Mouse (Mus musculus) heart, postnatal 0 days (tissue): ENCODE measurements around the gene Htr7. TPM values are rescaled to one million over a fixed set of nuclear protein-coding genes. Genes with fewer than 3 reads are reported as not detected.

ENCODE experiments used
- ATAC-seq: fragments of 200-750 bp; cut with Nextera tagmentation; 2 replicates; pipeline ENCODE4 v1.8.0; 2017; ENCODE audit warnings: low read depth, moderate number of reproducible peaks, moderate library complexity; ENCODE audit not compliant: insufficient read depth
- DNase-seq: peaks from one replicate; pipeline ENCODE4 v3.0.0-alpha.2; 2016; ENCODE audit warnings: low spot score
- H3K27ac ChIP-seq: fragments of 300-500 bp; sonication (generic); 2 replicates; pipeline ENCODE4 v1.5.1; 2014; ENCODE audit warnings: low read depth, mild to moderate bottlenecking
- H3K27me3 ChIP-seq: fragments of 300-500 bp; sonication (generic); 2 replicates; pipeline ENCODE4 v1.6.1; 2014; ENCODE audit warnings: low read length, mixed read lengths; ENCODE audit not compliant: control insufficient read depth, insufficient read depth
- H3K36me3 ChIP-seq: fragments of 300-500 bp; sonication (generic); replicated peaks from 2 replicates; pipeline ENCODE4 v1.6.1; 2014; ENCODE audit warnings: low read length, mixed read lengths; ENCODE audit not compliant: control insufficient read depth, insufficient read depth
- H3K4me1 ChIP-seq: fragments of 300-500 bp; sonication (generic); 2 replicates; pipeline ENCODE4 v1.6.1; 2014; ENCODE audit warnings: antibody characterized with exemption; ENCODE audit not compliant: control insufficient read depth, insufficient read depth
- H3K4me2 ChIP-seq: fragments of 300-500 bp; sonication (generic); 2 replicates; pipeline ENCODE4 v1.6.1; 2014; ENCODE audit warnings: low read depth, mild to moderate bottlenecking, low read length, moderate library complexity
- H3K4me3 ChIP-seq: fragments of 300-500 bp; sonication (generic); 2 replicates; pipeline ENCODE4 v1.5.1; 2014; ENCODE audit warnings: low read depth, low read length
- H3K9ac ChIP-seq: fragments of 300-500 bp; sonication (generic); replicated peaks from 2 replicates; pipeline ENCODE4 v1.6.1; 2014; ENCODE audit warnings: low read depth, low read length, mixed read lengths
- H3K9me3 ChIP-seq: fragments of 300-500 bp; sonication (generic); replicated peaks from 2 replicates; pipeline ENCODE4 v1.6.1; 2016; ENCODE audit warnings: low read length; ENCODE audit not compliant: control insufficient read depth
- CTCF ChIP-seq: IDR thresholded peaks from 2 replicates; pipeline ENCODE4 v1.5.1; 2016; ENCODE audit warnings: antibody characterized with exemption, control low read depth, low read depth
- EP300 ChIP-seq: IDR thresholded peaks from 2 replicates; pipeline ENCODE4 v1.6.1; 2016; ENCODE audit warnings: antibody characterized with exemption, low read depth
- WGBS: fragments of 180-500 bp; shearing (Covaris S2); extraction: QIAGEN DNeasy Blood & Tissue Kit; methylation state at CpG from one replicate; pipeline ENCODE4 v1.1.7; 2014; 5-methylcytosine and 5-hydroxymethylcytosine counted together
- polyA plus RNA-seq: library from polyadenylated mRNA; unstranded; fragments of >200 nt; fragmentation: Nextera tagmentation; extraction: Ambion mirVana; gene quantifications from 2 replicates; pipeline ENCODE4 v1.2.1, GENCODE M21; 2015
- total RNA-seq: library from RNA; depleted of rRNA; stranded (reverse); fragments of >200 nt; gene quantifications from 2 replicates; pipeline ENCODE4 v1.2.3, GENCODE M21; 2014; ENCODE audit warnings: low replicate concordance

Htr7 gene
- total and polyA plus RNA-seq, 2 experiments from 2014 or later: not detected

DNA sequence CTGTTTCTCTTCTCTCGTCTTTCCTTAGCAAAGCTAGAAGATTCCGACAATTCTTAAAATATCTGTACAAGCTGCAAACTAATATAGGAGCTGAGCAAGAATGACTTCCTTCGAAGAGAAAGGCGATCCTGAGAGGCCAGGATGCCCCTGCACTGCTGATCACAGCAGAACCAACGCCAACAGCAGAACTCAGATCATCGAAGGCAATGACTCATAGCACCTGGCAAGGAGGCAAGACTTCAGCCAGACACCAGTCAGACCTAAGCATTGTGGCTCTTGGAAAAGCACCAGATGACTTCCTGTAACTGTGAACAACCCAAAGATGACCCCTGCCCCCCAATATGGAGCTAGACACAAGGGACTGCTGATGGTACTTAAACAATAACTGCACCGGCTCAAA is 11.3 kb downstream of the Htr7 start:
- H3K36me3 ChIP-seq: no peaks in the 10 kb centered on the region
- H3K4me3 ChIP-seq: no peak overlapping the region
- no peaks in the 10 kb centered on the region for H3K4me1 ChIP-seq
- ATAC-seq (no peak), DNase-seq (no peak)
- no peak for TF ChIP-seq EP300
- TF ChIP-seq CTCF: no peak
- H3K27me3 ChIP-seq: no peaks in the 10 kb centered on the region
- H3K9me3 ChIP-seq: no peaks in the 10 kb centered on the region
- H3K9ac ChIP-seq: no peak overlapping the region
- WGBS: 66% methylated on average over 7 of the region's 7 CpGs
- H3K4me2 ChIP-seq: no peak overlapping the region
- H3K27ac ChIP-seq: no peak overlapping the region

DNA sequence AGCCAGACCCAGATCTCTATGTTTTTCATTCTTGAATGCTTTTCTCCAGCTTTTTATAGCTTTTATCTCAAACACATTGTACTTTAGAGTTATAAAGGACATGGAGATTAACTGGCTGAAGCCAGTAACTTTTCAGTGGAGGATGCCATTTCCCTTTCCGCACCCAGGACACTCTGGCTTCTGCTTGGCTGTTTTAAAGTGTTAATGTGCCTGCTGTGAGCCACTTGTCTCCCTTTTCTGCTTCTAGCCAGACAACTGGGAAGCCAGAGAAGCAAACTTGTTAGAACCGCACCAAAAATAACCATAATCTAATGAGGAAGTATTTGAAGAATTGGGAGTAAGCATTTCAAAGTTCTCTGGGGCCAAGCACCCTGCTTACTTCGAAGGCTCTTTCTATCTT is 42.5 kb downstream of the Htr7 start:
- 9% methylated on average over 3 of the region's 3 CpGs for WGBS
- TF ChIP-seq EP300: no peak
- TF ChIP-seq CTCF: no peak
- no peak overlapping the region for H3K4me3 ChIP-seq
- ATAC-seq (no peak), DNase-seq (no peak)
- H3K4me1 ChIP-seq: no peaks in the 10 kb centered on the region
- no peaks in the 10 kb centered on the region for H3K9me3 ChIP-seq
- H3K27me3 ChIP-seq: no peaks in the 10 kb centered on the region
- no peak overlapping the region for H3K9ac ChIP-seq
- H3K27ac ChIP-seq: no peak overlapping the region
- H3K36me3 ChIP-seq: no peaks in the 10 kb centered on the region
- H3K4me2 ChIP-seq: no peak overlapping the region

DNA sequence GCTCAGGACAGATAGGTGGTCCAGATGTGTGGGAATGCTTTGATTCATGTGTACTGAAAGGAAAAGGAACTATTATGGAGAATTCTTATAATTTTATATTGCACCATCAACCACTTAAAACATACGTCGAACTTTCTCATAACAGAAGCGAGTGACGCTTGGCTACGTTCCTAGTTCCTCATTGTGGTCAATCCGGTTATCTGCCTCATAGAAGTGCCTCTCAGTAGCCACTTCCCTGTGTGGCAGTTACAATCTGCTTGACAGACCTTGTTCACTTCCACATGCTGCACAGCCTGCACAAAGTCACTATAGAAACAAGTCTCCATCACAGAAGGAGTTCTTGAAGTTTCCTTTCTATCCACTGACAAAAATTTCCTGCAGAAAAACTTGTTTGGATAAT is 51.0 kb downstream of the Htr7 start:
- H3K27ac ChIP-seq: no peak overlapping the region
- H3K9me3 ChIP-seq: no peaks in the 10 kb centered on the region
- H3K4me3 ChIP-seq: no peak overlapping the region
- no peak overlapping the region for H3K4me2 ChIP-seq
- no peak for DNase-seq
- no peak overlapping the region for H3K9ac ChIP-seq
- H3K4me1 ChIP-seq: no peaks in the 10 kb centered on the region
- H3K36me3 ChIP-seq: no peaks in the 10 kb centered on the region
- no peak for TF ChIP-seq EP300
- no peak for TF ChIP-seq CTCF
- ATAC-seq: no peak
- WGBS: 28% methylated on average over 6 of the region's 6 CpGs
- H3K27me3 ChIP-seq: no peaks in the 10 kb centered on the region

DNA sequence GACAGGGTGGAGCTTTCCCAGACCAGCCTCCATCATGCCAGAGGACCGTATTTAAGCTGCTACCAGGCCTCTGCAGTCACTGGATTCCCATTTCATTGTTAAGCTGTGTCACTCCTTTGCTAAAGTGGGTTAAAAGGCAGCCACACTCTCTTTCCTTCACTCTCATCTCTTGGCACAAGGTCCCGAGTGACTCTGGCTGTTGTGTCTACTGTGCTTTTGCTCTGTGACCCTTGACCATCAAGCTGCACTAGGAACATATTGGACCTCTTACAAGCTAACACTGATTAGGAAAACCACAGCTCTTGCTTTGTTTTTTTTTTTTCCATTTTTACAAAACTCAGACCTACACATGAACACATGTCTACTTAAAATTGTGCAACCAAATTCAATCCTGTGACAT is 52.3 kb downstream of the Htr7 start:
- no peak for TF ChIP-seq CTCF
- no peak for TF ChIP-seq EP300
- no peak for ATAC-seq

DNA sequence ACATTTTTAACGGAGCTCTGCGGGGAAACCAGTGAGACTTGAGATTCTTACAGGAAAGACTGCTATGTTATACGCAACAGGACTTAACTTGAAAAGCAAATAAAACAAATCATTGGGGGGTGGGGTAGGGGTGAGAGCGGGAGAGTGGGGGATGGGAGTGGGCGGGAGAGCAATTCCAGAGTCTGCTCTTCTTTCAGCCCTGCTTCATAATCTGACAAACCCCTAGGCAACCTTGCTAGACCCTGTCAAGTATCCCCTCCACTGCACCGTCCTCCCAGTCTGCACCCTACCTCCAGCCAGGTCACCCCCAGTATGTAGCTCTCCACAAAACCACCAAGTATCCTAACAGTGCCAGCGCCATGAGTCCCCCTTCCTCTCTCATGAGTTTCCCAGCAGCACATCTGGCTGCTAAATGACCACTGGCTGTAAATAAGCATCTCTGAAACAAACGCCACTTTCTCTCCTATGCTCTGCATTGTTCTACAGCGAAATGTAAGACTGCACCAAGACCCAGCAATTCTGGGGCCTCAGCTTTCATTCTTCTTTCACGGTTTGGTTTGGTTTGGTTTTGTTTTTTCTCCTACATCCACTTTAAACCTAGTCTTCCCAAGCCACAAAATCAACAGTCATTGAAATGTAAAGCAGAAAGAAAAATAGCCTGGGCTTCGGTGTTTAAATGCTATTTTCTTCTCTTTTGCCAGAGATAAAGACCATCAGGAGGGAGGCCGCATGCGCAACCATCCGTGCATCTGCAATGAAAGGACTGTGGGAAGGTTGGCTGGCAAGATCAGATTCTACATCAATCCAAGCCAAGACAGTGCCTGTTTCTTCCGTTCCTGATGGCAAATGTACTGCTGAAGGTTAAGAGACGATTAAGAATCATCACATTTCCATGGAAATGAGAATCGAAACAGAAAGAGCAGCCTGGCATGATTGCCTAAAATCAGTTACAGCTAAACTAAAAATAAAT is 54.5 kb downstream of the Htr7 start:
- no peak overlapping the region for H3K9ac ChIP-seq
- WGBS: 62% methylated on average over 17 of the region's 17 CpGs
- no peaks in the 10 kb centered on the region for H3K27me3 ChIP-seq
- DNase-seq: no peak
- H3K9me3 ChIP-seq: no peaks in the 10 kb centered on the region
- H3K4me3 ChIP-seq: no peak overlapping the region
- H3K4me2 ChIP-seq: no peak overlapping the region
- H3K36me3 ChIP-seq: no peaks in the 10 kb centered on the region
- no peaks in the 10 kb centered on the region for H3K4me1 ChIP-seq
- H3K27ac ChIP-seq: no peak overlapping the region
- ATAC-seq: no peak
- TF ChIP-seq EP300 (no peak), CTCF (no peak)

More for the DNA sequence above, 52.3 kb downstream of the Htr7 start:
- Histone ChIP-seq H3K27ac (no peak overlapping the region), H3K9me3 (no peaks in the 10 kb centered on the region), H3K4me2 (no peak overlapping the region), H3K27me3 (no peaks in the 10 kb centered on the region), H3K36me3 (no peaks in the 10 kb centered on the region), H3K9ac (no peak overlapping the region), H3K4me3 (no peak overlapping the region), H3K4me1 (no peaks in the 10 kb centered on the region)
- 56% methylated on average over 2 of the region's 2 CpGs for WGBS
- no peak for DNase-seq

DNA sequence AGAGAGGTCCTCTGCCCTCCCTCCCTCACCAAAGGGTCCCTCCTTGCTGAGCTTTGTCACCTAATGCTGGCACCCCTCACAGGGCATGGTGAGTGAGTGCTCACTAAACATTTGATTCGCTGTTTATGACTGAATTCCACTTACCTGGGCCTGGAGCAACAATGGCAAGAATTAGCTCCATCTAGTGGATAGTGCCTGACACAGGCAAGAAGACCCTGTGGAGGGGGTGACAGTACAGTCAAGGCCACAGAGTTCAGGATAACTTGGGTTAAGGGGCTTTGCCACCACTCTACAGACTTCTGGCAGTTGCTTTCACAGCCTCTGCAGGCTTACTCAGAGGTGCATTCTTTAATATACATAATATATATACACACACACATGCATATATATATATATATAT is 55.8 kb downstream of the Htr7 start:
- no peaks in the 10 kb centered on the region for H3K9me3 ChIP-seq
- 41% methylated on average over 1 of the region's 1 CpGs for WGBS
- H3K4me3 ChIP-seq: no peak overlapping the region
- no peaks in the 10 kb centered on the region for H3K36me3 ChIP-seq
- H3K4me2 ChIP-seq: no peak overlapping the region
- no peaks in the 10 kb centered on the region for H3K4me1 ChIP-seq
- no peak overlapping the region for H3K27ac ChIP-seq
- ATAC-seq: no peak
- no peak for DNase-seq
- TF ChIP-seq EP300: no peak
- TF ChIP-seq CTCF: peak; percentile 45
- H3K9ac ChIP-seq: no peak overlapping the region
- H3K27me3 ChIP-seq: no peaks in the 10 kb centered on the region
